Mouse (Mus musculus): ENCODE results near the gene Mtfp1. TPM values are rescaled to one million over a fixed set of nuclear protein-coding genes. Genes with fewer than 3 reads are reported as not detected.
"Not testable (repeated sequence)": the region's sequence is repeated elsewhere in the genome, so short reads cannot be mapped to it uniquely, and the experiment has no call there.

Mtfp1 gene
- total RNA-seq (2022) = 100 to 1,000 TPM; 128 to 167 (median 148) TPM

DNA sequence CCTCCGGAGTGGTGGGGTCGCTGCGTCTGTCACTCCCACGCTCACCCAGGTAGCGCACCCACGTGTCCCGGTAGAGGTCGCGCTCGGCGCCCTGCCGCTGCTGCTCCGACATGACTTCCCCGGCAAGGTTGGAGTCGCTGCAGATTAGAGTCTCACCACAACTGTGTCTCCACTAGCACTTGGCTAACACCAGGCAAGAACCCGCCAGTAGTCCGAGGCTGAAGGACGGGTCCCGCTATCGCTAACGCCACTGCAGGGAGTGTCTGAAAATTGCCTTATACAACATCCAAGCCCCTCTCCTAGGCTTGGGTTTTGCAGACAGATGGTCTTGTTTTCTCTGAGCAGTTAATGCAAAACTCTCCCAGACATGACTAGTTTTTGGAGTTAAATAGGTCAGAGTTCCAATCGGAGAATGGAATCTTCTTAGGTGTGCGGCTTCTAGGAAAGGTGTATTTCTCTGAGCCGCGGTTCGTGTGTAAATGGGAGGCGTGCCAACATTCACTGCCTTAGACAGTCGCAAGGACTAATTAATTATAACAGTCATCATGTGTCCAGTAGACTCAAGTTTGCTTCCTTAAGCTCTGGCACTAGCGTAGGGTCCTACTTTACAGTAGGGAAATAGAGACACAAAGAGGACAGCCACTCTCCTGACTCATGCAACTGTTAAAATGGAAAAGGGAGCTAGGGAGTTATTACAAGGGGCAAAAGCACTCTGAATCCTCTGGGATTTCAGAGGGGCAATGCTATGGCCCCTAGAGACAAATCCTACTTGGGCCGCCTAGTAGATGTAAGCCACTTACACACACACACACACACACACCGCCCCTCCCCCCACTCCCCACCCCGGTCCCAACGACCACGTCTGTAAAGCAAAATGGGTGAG, at the start of gene Mtfp1:
TSS of gene Mtfp1 (minus strand) at position 275 of the 883 bp plus-strand sequence.
- peak; percentile 64 for DNase-seq (ENCODE audit: low spot score)

DNA sequence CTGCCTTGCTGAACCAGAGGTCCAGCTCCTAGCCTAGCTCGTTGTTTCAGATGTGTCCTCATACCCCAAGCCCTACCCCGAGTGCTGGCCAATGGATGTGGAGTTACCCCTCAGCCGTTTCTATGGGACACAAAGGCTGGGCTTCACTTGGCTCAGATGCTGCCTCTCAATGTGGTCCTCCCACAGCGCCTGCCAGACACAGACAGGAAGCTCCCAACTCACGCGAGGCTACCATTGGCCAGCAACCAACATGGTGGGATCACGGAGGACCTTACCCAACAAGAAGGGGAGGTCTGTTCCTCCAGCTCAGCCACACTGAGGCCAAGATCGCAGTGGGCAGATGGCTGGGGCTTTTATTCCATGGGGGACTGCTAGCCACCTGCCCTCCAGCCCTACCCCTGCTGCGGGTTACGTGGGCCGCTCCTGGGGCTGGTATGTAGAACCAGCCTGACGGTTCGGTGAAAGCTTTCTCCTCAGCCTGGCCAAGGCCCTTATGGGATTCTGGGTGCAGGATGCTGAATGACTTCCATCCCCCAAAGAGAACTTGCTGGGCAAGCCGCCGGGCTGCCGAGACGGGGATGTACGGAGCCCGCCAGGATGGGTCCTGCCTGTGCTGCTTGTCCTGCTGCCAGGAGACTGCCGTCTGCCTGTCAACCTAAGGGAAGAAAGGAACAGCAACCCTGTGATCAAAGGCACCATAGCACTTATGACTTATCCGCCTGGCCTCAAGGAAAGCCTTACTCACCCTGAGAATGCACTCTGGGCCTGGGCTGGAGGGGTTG, 48.2 kb upstream of the Mtfp1 start:
- DNase-seq (ENCODE audit: low spot score) = no peak

DNA sequence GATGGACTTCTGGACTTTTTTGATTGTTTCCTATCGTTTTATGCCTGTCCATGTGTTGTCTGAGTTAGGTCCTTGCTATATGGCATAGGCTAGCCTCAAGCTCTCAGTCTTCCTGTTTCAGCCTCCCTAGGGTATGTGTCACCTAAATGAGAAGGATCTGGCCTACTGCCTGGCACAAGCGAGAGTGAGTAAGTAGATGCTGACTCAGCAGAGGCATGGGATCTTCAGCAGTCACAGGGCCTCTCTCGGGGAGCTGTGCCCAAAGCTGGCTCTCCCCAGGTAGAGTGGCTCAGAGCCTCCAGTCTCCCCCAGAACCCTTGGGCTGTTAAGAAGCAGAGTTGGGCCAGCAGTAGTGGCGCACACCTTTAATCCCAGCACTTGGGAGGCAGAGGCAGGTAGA, 47.1 kb upstream of the Mtfp1 start:
- DNase-seq (ENCODE audit: low spot score) = no peak

DNA sequence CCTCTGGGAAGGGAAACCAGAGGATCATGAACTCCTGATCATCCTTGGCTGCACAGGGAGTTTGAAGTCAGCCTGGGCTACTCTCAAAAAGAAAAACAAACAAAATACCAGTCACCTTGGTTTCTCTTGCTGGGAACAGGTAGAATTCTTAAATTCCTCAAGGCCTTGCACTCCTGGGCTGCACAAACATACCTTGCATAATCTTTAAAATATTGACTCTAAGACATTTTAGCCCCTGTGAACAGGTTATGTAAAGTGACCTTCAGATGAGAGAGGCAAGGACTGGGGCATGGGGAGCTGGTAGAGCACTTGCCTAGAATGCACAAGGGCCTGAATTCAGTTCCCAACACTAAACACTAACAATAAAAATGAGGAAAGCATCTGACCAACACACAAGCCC, 46.3 kb upstream of the Mtfp1 start:
- DNase-seq (ENCODE audit: low spot score) = no peak

DNA sequence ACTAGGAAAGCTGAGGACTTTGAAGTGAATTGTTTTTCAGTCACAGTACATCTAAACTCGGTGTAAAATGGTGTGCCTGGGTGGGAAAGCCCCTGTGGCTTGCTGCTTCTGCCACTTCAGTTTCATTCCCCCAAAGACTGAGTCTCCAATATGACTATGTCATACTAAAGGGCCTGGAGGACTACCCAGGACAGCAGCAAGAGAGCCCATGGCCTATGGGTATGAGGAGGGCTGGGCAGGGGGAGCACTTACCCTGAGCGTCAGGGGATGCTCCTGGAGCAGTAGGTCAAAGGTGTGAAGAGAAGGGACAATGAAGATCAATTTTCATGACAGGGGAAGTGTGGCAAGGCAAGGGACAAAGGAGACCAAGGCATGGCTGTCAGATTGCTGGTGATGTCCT, 43.7 kb upstream of the Mtfp1 start:
- DNase-seq (ENCODE audit: low spot score) = no peak

DNA sequence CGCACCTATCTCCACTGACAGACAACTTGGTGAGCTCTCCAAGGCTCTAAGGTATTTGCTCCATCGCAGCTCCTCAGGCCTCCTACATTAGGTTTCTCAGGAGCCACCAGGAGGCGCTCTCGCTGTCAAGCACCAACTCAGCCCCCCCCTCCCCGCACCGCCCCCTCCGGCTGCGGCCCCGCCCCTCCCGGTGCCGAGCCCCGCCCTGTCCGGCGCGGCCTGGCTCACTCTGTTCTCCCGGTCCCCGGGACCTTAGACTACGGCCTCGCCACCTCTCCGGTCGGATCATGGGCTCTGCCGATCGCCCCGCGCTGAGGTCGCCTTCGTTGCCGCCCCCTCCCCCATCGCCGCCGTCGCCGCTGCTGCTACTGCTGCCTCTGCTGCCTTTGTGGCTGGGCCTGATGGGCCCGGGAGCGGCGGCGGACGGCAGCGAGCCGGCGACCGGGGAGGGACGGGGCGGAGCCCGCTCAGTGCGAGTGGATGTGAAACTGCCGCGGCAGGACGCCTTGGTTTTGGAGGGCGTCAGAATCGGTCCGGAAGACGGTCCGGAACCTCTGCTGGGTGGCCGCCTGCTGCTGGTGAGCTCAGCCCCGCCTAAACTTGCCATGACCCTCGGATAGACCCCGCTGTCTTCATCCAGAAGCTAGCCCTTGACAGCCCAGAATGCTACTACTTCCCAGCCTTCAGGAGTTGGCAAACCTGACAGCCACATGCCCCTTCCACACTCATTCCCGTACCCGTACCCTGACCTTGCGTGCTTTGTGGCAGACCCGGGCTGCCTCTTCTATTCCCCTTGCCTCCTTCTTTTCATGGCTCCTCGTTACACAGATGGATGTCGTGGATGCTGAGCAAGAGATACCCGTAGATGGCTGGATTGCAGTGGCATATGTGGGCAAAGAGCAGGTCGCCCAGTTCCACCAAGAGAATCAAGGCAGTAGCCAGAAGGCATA, 40.0 kb upstream of the Mtfp1 start, which contains the start of gene Rnf215:
TSS of gene Rnf215 (plus strand) at position 217 of the 950 bp plus-strand sequence.
- DNase-seq (ENCODE audit: low spot score) = peak; percentile 84

DNA sequence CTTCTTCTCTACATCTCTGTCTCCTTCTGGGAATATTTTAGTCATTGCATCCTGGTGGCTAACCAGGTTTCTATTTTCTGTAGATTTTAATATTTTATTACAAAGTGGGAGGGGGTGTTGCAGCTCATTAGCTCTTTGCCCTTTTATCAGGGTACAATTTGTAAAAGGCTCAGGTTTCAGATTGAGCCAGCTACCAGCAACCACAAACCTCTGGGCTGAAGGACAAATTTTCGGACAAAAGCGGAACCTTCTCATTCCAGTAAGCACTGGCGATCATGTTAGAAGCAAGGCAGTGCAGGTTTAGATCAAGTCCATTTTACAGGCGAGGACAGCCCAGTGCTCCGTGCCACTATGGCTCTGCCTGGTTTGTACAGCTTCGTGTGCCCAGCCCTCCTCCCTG, 39.2 kb upstream of the Mtfp1 start:
- DNase-seq (ENCODE audit: low spot score) = no peak

DNA sequence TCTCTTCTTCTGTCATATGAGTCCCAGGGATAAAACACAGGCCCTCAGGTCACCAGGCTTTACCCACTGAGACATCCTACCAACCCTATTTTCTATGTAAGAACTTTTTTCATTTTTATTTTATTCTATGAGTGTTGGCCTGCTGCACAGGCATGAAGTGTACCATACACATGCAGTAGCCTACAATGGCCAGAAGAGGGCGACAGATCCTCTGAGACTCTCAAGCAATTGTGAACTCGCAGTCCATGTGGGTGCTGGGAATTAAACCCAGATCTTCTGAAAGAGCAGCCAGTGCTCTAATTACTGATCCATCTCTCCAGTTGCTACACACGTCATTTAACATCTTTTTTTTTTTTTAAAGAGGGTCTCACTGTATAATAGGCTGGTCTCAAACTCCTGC, 38.2 kb upstream of the Mtfp1 start:
- no peak for DNase-seq (ENCODE audit: low spot score)

DNA sequence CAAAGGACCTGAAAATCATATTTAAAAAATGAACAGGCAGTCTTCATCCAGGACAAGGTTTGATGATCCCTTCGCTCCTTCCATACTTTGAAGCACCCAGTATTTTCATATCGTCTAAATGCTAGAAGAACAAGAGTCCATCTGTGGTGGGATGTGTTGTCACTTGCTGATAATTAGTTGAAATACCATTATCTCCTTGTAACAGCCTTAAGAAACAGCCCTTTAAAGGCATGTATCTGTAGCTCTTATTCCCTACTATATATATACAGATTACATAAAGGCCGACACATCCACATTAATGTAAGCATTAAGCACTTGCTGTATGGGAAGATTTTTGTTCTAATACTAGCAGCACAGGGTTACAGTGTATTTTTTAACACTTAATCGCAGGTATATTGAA, 33.2 kb upstream of the Mtfp1 start:
- not testable (repeated sequence) for DNase-seq (ENCODE audit: low spot score)

DNA sequence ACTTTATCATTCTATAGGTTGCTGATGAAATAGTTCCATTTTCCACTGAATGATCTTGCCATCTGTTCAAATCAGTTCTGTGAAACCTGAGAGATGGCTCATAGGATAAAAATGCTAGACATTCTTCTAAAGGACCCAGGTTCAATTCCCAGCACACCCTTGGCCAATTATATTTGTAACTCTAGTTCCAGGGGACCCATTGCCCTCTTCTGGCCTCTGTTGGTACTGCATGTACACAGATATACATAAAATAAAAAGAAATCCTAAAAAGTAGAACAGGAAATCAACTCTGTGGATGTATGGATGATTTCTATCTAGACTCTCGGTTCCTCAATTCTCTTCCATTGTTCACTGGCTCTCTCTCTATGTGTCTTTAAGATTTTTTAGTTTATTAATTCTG, 31.8 kb upstream of the Mtfp1 start:
- DNase-seq (ENCODE audit: low spot score) = no peak

DNA sequence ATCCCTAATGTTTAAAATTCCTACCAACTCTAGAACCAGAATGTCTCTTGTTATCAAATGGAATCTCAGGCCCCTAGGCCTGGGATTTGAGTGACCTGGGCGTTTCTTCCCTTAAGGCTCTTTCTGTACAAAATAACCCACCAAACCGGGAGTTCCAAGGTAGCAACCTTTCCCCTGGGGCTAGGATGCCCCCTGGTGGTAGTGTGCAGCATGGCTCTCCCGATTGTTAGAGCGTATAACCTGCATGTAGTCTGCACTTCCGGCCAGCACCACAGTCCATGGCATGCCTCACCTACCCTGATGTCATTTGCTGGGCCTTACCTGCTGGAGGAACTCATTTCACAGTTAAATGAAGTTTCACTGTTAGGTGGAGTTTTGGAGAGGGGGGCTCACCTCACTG, 28.7 kb upstream of the Mtfp1 start:
- DNase-seq (ENCODE audit: low spot score) = no peak

DNA sequence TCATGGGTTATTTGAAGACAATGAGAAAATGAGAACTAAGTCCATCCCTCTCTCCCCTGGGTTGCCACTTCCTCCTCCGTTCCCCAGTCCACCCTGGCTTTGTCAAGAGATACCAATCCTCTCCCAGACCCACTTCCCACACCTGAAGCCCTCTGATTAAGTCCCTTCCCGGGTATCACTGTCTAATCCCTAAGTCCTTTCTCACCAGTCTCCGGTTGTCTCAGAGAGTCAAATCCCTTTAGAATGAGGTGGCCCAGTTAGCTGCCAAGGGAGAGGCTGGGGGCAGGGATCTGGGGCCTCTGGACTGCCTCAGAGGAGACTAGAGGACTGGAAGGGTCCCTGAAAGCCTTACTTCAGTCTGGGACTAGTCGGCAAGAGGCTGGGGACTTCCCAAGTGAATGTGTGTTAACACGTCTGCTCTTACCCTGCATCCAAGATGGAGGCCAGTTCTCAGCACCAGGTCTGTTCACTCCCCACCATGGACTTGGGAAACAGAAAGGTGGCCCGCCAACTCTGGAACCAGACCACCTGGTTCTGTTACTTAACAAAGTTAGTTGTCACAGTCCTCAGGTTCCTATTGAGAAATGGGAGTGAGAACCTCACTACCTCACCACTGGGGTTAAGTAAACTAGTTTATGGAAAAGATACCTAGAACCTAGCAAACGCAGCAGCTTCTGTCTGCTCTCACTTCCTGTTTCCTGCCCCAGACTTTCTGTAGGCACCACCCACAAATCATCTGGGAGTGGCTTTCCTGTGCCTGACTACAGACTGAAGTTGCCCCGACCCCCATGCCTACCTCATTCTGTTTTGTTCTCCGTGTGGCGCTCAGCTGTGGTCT, 27.7 kb upstream of the Mtfp1 start, which contains the start of gene Sec14l2:
TSS of gene Sec14l2 (minus strand) at position 674 of the 838 bp plus-strand sequence.
- DNase-seq (ENCODE audit: low spot score) = no peak

DNA sequence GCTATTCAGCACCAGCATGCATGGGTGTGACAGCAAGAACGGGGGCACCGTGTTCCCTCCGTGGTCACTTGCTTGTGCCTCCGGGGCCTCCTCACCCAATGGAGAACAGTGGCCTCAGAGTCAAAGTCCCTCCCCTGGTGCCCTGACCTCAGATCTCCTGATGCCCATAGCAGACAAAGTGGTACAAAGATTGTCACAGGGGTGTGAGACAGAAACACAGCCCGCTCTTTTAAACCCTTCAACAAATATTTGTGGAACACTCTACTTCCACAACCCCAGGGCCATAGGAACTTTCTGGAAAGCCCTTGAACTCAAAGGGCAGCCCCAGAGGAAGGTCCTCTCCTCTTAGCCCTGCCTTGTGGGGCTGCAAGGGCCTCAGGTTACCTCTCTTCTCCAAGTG, 27.0 kb upstream of the Mtfp1 start:
- DNase-seq (ENCODE audit: low spot score) = no peak

DNA sequence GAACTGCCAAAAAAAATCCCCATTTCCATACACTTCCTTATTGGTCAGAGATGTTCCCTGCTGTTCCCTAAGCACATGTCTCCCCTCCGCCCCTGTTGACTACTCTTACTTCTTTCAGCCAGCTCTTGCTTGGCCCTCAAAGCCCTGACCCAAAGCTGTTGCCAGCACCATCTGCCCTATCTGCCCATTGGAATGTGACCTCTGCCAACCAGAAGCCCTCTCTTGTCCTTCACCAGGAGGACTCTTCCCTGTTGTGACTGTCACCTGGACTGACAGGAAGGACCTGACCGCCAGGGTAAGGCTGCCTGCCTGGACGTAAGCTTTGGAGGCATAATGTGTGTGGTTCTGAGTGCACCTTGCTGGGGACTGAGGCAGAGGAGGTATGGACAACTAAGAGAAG, 26.4 kb upstream of the Mtfp1 start:
- DNase-seq (ENCODE audit: low spot score) = no peak

DNA sequence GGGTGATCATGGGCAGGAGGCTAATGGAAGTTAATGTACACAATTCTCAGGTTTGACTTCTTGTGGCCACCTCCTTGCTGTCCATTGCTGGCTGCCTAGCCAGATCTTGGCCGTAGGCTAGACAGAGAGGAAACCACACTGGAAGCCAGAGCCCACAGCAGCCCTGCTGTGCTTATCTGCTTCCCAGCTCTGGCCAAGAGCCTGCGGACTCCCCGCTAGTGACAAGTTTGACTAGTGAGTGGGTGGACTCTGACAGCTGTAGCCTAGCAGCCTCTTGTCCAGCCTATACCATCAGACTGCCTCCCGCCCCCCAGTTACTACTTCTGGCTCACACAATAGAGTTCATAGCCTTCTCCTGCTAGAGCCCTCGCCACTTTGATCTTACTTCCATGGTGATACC, 24.4 kb upstream of the Mtfp1 start:
- DNase-seq (ENCODE audit: low spot score) = no peak

DNA sequence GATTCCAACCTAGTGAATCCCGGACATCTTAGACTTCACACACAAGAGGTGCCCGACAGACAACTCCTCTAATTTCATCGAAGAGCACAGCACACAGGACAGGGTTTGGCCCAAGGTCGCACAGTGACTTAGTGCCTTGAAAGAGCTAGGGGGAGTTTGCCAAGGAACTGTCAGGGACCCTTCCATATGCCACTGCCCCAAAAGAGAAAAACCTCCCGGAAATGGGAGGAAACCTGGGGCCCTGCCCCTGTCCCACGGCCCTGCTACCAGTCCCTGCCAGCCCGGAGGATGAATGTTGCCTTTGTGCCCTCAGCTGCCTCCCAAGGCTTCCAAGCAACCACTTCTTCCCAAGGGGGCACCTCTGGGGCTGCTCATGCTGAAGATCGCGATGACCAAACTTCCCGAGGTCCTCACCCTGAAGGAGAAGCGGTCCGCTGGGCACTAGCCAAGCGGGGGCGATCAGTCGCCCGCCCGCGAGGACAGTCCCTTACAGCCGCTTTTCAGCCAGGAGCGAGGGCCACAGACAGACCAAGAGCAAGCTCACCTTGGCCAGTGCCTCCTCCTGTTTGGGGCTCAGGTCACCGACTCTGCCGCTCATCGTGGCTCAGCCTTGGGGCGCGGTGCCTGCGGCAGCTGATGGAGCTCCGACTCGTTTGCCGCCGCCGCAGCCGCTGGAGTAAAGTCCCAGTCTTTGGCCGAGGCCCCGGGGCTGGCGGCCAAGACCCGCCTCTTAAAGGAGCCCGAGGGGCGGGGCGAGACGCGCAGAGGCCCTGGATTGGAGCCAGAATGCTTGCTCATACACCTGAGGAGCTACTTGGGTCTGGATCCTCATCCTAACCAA, 23.1 kb upstream of the Mtfp1 start:
- peak; percentile 42 for DNase-seq (ENCODE audit: low spot score)

DNA sequence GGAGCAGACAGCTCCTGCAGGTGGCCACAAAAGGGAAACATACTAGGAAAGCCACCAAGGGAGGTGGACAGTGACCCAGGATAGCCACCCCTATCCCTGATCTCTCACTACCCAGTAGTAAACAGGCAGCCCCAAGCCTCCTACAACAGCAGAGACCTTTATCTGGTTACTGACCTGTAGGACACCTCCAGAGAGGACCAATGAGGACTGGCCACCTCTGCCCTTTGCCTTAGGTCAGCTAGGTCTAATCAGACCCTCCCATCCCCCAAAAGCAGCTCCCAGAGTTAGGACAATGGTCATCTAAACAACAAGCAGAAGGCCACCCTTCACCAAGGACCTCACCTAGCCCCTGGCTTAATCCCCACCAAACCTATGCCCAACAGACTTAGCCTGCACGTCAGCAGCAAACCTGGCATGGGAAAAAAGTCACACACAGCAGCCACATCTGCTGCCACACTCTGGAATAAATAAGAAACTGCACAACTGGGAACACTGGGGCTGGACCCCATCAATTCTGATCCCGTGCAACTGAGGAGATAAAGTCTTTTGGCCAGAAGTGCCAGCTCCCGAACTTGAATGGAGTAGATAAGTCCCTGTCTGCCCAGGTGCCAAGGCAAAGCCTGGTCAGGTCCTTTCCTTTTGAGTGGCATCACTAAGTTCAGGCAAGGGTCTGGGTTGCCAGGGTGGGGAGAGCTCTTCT, 22.3 kb upstream of the Mtfp1 start:
- DNase-seq (ENCODE audit: low spot score) = no peak

DNA sequence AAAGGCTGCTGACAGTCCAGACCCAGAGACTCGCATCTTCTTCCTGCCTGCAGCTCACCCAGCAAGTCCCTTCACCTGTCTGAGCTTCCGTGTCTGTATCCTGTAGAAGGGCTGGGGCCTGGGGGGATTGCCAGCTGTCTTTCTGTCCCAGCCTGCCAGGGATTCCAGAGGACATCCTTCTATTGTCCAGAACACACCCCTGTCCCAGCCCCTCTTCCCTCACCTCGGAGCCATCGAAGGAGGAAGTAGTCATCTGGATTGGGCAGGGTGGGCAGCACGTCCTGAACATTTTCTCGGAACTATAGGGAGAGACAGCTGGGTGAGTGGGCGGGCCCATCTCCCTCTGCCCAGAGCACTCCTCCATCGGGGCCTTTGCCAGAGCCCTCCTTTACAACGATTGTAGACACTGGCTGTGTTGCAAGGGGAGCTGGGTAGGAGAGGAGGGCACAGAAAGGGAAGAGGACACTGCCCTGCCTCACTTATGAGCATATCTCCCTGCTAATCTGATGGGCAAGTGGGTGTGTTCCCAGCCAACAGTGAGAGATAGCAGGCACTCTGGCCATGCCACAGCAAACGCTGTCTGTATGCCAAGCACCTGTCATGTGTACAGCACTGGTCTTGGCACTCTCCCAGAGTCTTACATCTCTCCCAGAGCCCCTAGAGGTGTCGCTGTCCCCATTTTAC, 21.4 kb upstream of the Mtfp1 start:
- no peak for DNase-seq (ENCODE audit: low spot score)

All from heart, adult 8-10 months (tissue).